Mouse (Mus musculus) brown adipose tissue, adult 24 weeks (tissue): ENCODE results near the gene Hist1h2be. TPM values are rescaled to one million over a fixed set of nuclear protein-coding genes. Genes with fewer than 3 reads are reported as not detected.
"Not testable (repeated sequence)": the region's sequence is repeated elsewhere in the genome, so short reads cannot be mapped to it uniquely, and the experiment has no call there.

Experiments used
- H3K27ac ChIP-seq: fragments of 200-500 bp; replicated peaks from 2 replicates; pipeline ENCODE4 v1.5.1; 2012; ENCODE audit warnings: low read depth, mild to moderate bottlenecking, low read length
- H3K4me1 ChIP-seq: fragments of 200-500 bp; 2 replicates; pipeline ENCODE4 v1.6.1; 2012; ENCODE audit warnings: low read length, mixed read lengths; ENCODE audit not compliant: control insufficient read depth, insufficient read depth, insufficient read length
- H3K4me3 ChIP-seq: fragments of 200-500 bp; 2 replicates; pipeline ENCODE4 v1.5.1; 2012; ENCODE audit warnings: low read depth, mild to moderate bottlenecking, low read length, moderate library complexity; ENCODE audit not compliant: insufficient read depth
- polyA plus RNA-seq: library from polyadenylated mRNA; stranded (reverse); fragments of >200 nt; gene quantifications from 2 replicates; pipeline ENCODE4 v1.2.4, GENCODE M21; 2012; ENCODE audit not compliant: missing spikeins, insufficient read depth, insufficient read length

The Hist1h2be gene
- 8.2 and 13.8 TPM in 2 replicates for polyA plus RNA-seq

DNA sequence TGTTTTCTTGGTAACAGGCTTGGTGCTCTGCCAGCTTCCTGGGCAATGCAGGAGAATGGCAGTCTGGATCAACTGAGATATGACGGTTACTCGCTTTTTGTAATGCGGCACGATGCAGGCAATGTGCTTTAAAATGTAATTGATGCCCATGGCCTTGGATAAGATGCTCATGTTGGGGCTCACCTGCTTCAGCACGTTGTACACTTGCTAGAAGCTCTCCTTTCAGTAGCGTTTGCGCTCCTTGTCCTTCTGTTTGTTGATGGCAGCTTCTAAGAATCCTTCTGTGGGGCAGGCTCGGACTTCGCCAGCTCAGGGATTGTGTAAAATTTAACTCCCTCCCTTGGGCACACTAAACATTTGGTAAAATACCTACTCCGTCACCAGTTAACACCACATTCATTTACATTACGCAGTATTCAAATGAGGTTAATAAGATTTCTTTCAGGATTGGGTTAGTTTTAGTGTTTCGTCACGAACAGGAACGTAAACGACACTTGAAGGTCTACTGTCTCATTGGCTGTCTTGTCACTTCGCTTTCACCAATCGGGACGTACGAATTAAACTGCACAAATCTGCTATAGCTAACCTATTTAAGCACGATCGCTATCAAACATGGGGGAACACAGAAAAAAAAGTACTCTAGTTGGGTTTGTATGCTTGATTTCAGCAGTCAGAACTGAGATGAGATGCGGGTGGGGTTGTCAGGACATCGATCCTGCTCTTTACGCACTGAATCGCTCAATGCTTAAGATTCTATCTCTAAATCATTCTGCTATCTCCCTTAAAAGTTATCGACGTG lies at the start of gene Hist1h2be:
Hist1h2be (minus strand) TSS at position 392 of the 799 bp plus-strand sequence.
- Histone ChIP-seq H3K4me3 (peak within 1 kb of the TSS; percentile 88), H3K27ac (peak within 1 kb of the TSS; percentile 68), H3K4me1 (peaks cover 2% of the 10 kb centered on the region; the same call in 1 of the 2 replicates)

DNA sequence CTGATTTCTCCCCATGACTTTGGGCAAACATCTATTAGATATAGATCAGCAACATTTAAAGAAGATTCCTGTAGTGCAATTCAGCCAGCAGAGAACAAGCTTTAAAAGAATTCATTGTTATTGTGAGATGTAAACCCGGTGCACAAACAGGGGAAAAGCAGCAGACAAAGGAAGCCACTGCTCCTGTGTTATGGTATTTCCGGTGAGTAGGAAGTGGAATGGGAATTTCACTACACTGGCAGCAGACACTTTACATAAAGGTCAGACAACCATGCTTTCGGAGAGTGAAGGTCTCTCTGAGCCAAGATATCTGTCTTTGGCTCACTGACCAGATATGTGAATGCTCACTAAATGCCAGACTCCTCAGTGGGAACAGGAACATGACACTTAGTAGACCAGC lies 41.6 kb upstream of the Hist1h2be start:
- no peak overlapping the region for H3K27ac ChIP-seq
- no peak overlapping the region for H3K4me3 ChIP-seq
- no peaks in the 10 kb centered on the region for H3K4me1 ChIP-seq

DNA sequence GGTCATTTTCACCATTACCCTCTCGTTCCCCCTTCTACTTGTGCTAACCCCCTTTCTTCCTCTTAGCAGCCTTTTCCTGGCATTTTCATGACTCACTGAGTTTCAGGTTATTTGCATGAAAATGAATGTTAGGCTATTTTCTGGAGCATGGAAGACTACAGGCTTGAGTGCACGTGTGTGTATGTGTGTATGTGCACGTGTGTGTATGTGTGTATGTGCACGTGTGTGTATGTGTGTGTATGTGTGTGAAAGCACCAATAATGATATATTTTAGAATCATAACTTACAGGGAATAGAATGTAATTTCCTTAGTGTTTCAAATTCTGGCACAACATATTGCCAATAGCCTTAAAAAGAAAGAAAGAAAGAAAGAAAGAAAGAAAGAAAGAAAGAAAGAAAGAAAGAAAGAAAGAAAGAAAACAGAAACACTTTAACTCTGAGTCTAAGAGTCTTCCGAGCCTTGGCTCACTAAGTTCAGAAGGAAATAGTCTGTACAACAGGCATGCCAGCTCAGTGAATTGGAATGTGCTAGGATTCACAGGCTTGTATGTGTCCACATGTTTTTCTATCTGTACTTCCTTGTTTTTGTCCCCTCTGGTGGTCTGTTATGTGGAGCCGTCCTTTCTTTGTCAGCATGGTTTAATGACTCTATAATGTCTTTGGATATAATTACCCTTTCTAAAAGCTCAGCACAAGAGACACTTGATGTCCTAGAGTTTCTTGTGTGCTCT lies 38.9 kb upstream of the Hist1h2be start:
- Histone ChIP-seq H3K27ac (no peak overlapping the region), H3K4me1 (no peaks in the 10 kb centered on the region), H3K4me3 (no peak overlapping the region)

DNA sequence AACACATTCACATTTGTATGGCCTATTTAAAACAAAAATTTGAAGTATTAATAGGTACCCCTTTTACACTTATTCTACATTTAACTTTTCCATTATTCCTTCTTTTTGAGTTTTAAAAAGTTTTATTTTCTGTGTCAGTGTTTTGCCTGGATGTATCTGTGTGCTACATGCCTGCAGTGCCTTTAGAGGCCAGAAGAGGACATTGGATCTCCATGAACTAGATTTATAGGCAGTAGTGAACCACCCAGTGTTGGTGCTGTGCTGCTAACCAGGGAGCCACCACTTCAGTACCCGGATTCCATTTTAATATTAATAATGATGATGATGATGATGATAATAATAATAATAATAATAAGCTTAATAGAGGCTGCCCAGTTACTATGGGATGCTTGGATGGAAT lies 9.7 kb upstream of the Hist1h2be start:
- no peaks in the 10 kb centered on the region for H3K4me1 ChIP-seq
- H3K4me3 ChIP-seq = no peak overlapping the region
- H3K27ac ChIP-seq = no peak overlapping the region

DNA sequence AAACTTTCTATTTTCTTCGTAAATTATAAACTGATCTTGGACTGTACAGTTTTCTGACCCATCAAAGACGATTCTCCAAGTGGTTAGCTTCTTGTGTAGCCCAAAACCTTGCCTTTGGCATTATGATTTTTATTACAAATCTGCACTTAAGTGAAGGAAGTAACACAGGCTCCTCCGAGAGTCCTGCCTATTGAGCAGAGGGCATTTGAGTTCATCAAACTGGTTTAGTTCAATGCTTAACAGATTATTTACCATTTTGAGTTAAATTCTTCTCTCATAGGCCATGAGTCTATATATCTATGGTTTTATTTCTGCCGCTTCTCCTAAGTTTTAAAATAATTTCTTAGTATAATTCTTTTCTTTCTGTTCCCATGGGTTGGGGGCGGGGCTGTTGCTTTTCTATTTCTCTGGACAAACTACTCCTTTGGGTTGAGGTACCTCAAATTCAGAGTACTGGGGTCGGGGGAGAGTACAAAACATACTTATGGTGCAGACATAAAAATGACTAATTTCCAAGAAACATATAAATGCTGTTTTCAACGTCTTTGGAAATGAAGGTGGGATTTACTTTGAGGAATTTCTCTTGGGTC lies 2.0 kb upstream of the Hist1h2be start:
- Histone ChIP-seq H3K27ac (peak overlapping the region; percentile 82), H3K4me3 (peak overlapping the region; percentile 72), H3K4me1 (peaks cover 2% of the 10 kb centered on the region; the same call in 1 of the 2 replicates)

DNA sequence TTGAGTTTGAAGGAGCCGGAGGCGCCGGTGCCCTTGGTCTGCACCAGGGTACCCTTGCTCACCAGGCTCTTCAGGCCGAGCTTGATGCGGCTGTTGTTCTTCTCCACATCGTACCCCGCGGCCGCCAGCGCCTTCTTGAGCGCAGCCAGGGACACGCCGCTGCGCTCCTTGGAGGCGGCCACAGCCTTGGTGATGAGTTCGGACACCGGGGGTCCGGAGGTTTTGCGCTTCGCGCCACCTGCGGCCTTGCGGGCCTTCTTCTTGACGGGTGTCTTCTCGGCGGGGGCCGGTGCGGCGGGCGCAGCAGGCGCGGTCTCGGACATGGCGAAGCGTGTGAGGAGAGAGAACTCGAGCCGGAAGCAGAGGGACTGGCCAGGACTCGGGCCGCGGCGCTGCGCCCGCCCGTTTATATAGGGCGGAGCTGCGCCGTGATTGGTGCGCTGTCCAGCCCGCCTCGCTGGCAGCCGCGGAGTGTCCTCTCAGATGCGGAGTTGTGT lies 1.3 kb upstream of the Hist1h2be start, which contains the start of gene Hist1h1e:
Hist1h1e (minus strand) TSS at position 384 of the 497 bp plus-strand sequence.
- Histone ChIP-seq H3K4me3 (peak within 1 kb of the TSS; percentile 88), H3K27ac (peak within 1 kb of the TSS; percentile 82)
- H3K4me1 ChIP-seq = not testable (repeated sequence)

DNA sequence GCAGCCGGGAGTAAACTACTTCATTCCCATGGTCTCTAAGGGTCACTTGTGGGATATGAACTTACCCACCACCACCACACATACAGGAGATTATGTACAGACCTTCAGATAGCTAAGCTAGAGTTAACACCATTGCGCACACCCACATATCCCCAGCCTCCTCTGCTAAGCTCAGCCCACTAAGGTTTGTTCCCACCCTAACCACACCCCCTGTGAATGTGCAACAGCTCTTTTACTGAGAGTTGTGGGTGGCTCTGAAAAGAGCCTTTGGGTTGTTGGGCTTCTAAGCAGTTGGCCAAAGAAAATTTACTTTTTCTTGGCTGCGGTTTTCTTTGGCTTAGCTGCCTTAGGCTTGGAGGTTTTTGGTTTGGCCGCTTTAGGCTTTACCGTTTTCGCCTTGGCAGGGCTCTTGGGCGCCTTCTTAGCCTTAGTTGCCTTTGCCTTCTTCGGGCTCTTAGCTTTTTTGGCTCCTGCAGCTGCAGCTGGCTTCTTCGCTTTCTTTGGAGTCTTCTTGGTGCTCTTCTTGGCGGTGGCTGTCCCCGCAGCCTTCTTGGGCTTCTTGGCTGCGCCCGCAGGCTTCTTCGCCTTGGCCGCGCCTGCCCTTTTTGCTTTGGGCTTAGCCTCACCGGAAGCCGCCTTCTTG lies 729 bp upstream of the Hist1h2be start:
- peak overlapping the region; percentile 30 for H3K27ac ChIP-seq

DNA sequence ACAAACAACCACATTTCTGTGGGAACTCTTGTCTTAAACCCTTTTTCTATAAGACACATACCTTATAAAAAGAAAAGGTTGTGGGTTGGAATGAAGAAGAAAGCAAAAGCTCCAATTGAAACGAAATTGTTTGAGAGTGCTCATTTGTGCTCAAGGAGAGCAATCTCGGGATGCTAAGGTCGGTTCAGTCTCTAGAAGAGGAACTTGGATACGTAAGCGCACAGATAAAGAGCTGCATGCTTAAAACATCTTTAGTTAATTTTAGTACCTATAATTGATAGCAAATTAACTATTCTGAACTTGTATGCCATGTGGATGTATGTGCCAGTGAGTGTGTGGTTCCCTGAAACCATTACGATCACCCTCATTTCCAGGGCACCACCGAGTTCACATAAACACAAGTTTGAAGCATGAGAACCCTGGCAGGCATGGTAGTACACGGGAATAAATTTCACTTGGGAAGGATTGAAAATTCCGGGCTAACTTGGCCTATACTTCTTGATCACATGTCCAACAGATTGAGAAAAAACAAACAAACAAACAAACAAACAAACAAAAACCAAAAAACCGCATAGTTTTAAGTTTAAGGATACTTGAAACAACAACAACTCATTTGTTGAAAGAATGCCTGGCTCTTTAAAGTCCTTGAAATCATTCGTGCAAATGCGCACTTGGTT lies 730 bp downstream of the Hist1h2be start:
- Histone ChIP-seq H3K4me1 (peaks cover 2% of the 10 kb centered on the region; the same call in 1 of the 2 replicates), H3K27ac (peak overlapping the region; percentile 68), H3K4me3 (peak overlapping the region; percentile 88; the same call in 1 of the 2 replicates)

More for the DNA sequence above, 729 bp upstream of the Hist1h2be start:
- Histone ChIP-seq H3K4me1 (peaks cover 2% of the 10 kb centered on the region; the same call in 1 of the 2 replicates), H3K4me3 (peak overlapping the region; percentile 88)

DNA sequence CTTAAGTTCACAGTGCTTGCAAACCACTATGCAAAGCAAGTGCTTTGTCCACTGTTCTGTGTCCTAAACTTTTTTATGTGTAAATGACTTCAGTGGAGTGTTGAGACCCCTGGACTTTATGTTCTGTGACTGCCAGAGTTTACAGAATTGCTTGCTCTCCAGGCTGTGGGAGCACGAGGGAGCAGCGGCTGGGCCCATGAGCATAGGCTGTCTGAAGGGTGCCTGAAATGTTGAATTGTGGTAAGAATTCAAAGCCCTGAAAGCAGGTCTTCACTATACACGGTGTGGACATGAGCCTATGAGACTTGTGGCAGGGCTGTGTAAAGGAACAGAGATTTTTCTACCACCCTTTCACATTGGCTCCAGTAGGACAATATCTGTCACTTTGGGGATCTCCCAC lies 9.3 kb downstream of the Hist1h2be start:
- Histone ChIP-seq H3K4me3 (no peak overlapping the region), H3K4me1 (no peaks in the 10 kb centered on the region), H3K27ac (no peak overlapping the region)

DNA sequence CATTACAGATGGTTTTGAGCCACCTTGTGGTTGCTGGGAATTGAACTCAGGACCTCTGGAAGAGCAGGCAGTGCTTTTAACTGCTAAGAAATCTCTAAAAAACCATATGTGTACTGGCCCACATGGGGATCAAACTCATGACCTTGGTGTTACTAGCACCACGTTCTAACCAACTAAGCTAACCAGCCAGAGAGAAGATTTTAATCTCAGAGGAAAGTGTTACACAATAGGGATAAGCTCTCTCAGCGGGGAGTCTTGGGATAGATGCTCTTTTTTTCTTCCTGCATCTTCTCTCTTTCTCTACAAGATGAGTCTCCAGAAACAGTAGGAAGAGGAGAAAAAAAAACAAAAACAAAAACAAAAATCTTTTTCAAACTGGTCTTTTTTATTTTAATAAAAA lies 10.5 kb downstream of the Hist1h2be start:
- H3K4me1 ChIP-seq = no peaks in the 10 kb centered on the region
- no peak overlapping the region for H3K4me3 ChIP-seq
- H3K27ac ChIP-seq = no peak overlapping the region

DNA sequence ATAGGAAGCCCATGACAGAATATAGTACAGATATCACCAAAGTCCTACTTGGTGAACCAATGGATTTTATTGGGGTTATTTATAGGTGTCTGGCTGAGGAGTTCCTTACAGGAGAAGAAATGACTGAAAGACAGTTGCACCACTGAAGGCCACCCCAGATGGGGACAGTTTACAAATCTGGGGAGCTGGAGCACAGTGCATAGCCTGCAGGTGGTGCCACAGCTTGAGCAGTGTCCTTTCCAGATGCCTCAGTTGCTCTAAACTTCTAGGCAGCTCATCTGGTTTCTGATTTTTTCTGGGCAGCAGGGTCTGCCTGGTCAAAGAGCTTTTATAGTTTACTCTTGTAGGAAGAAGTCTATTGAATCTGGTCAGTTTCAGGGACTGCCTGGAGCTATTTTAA lies 11.1 kb downstream of the Hist1h2be start:
- no peak overlapping the region for H3K4me3 ChIP-seq
- H3K27ac ChIP-seq = no peak overlapping the region
- H3K4me1 ChIP-seq = no peaks in the 10 kb centered on the region

DNA sequence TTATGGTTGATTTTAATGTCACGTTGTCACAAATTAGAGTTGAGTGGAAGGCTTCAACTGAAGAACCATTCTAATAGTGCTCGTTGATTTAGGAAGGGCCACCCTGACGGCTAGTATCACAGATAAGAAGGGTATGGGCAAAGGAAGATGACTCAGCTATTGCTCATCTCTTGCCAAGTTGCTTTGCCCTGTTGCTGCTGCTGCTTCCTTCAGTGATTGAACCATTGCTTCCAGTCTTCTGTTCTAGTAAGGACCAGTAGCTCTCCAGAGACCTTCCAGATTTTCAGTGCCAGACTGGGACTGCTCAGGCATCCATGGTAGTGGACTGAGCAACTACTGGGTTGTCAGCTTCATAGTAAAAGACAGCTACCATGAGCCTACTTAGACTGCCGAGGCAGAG lies 11.7 kb downstream of the Hist1h2be start:
- H3K4me1 ChIP-seq = no peaks in the 10 kb centered on the region
- H3K4me3 ChIP-seq = no peak overlapping the region
- no peak overlapping the region for H3K27ac ChIP-seq

DNA sequence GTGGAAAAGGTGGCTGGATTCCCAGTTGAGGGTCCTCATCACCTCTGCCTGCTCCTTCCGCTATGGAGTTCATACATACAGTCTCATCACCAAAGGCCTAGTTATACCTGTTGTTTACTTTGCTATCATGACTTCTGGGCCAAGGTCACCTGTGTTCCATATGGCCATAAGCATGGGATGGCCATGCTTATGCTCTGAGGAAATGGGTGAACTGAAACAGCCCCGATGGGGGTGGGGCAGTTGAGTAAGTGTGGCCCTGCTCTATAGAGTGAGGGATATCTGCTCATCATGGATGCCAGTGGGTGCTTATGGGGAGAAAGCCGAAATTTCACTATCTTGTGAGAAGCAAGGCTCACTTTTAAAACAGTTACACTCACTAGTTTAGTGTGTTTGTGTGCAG lies 15.9 kb downstream of the Hist1h2be start:
- no peak overlapping the region for H3K27ac ChIP-seq
- no peaks in the 10 kb centered on the region for H3K4me1 ChIP-seq
- H3K4me3 ChIP-seq = no peak overlapping the region

DNA sequence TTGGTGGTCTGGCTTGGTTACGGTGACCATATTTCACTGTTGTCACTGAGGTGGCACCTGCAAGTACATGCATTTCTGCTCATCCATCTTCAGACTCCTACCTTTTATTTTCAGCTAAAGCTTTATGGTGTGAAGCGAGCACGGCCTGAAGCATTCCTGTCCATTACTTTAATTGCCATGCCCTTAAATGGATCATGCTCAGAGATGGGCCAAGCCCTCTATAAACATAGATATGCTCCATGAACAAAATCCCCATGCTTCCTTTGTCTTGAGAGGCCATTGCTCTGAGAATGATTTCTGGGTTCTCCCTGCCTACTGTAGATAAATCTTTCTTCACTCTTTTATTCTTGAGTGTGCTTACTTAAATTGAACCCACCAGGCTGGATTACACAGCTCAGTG lies 16.5 kb downstream of the Hist1h2be start:
- H3K27ac ChIP-seq = no peak overlapping the region
- no peaks in the 10 kb centered on the region for H3K4me1 ChIP-seq
- no peak overlapping the region for H3K4me3 ChIP-seq
